Mouse (Mus musculus) heart, postnatal 4 days (tissue): ENCODE results near the gene Slc24a5. TPM values are rescaled to one million over a fixed set of nuclear protein-coding genes. Genes with fewer than 3 reads are reported as not detected.
"Not testable (repeated sequence)": the region's sequence is repeated elsewhere in the genome, so short reads cannot be mapped to it uniquely, and the experiment has no call there.

Experiments
- DNase-seq: peaks from one replicate; pipeline ENCODE4 v3.0.0; 2021
- total RNA-seq, 2 experiments: library from RNA; stranded (reverse); gene quantifications; 2 replicates each; pipeline ENCODE4 v1.2.3; 2021

Gene Slc24a5
- total RNA-seq: under 1 TPM; 0.43 to 0.71 TPM

- peak; percentile 37 for DNase-seq
Measured at GRCm38 (mm10) chr2:125067894-125068293, at the start of gene Slc24a5. Gene Slc24a5 (plus strand): TSS chr2:125068124.

- DNase-seq: peak; percentile 12
Measured at GRCm38 (mm10) chr2:125024386-125024785, 43.5 kb upstream of the Slc24a5 start.

- no peak for DNase-seq
Measured at GRCm38 (mm10) chr2:125026358-125027000, 41.4 kb upstream of the Slc24a5 start.

- no peak for DNase-seq
Measured at GRCm38 (mm10) chr2:125030591-125030990, 37.3 kb upstream of the Slc24a5 start.

- DNase-seq: no peak
Measured at GRCm38 (mm10) chr2:125031111-125031510, 36.8 kb upstream of the Slc24a5 start.

- no peak for DNase-seq
Measured at GRCm38 (mm10) chr2:125031562-125032257, 36.2 kb upstream of the Slc24a5 start.

- no peak for DNase-seq
Measured at GRCm38 (mm10) chr2:125032258-125032973, 35.5 kb upstream of the Slc24a5 start.

- DNase-seq: no peak
Measured at GRCm38 (mm10) chr2:125033042-125033743, 34.7 kb upstream of the Slc24a5 start.

GRCm38 (mm10) chr2:125055316-125055903 lies 12.5 kb upstream of the Slc24a5 start:
- no peak for DNase-seq

- DNase-seq: peak; percentile 21
Measured at GRCm38 (mm10) chr2:125057250-125057815, 10.6 kb upstream of the Slc24a5 start.

- DNase-seq: no peak
Measured at GRCm38 (mm10) chr2:125061451-125061850, 6.5 kb upstream of the Slc24a5 start.

- DNase-seq: no peak
Measured at GRCm38 (mm10) chr2:125062944-125063343, 5.0 kb upstream of the Slc24a5 start.

- no peak for DNase-seq
Measured at GRCm38 (mm10) chr2:125067373-125067772, 551 bp upstream of the Slc24a5 start.

- DNase-seq: no peak
Measured at GRCm38 (mm10) chr2:125068696-125069095, 772 bp downstream of the Slc24a5 start.

- DNase-seq: peak; percentile 18
Measured at GRCm38 (mm10) chr2:125073056-125073780, 5.3 kb downstream of the Slc24a5 start.

- DNase-seq: no peak
Measured at GRCm38 (mm10) chr2:125083879-125084278, 16.0 kb downstream of the Slc24a5 start.

GRCm38 (mm10) chr2:125088757-125089156 lies 20.8 kb downstream of the Slc24a5 start:
- DNase-seq: no peak

GRCm38 (mm10) chr2:125092123-125092522 lies 24.2 kb downstream of the Slc24a5 start:
- not testable (repeated sequence) for DNase-seq

GRCm38 (mm10) chr2:125104491-125104890 lies 36.6 kb downstream of the Slc24a5 start:
- not testable (repeated sequence) for DNase-seq

GRCm38 (mm10) chr2:125106536-125106935 lies 38.6 kb downstream of the Slc24a5 start:
- DNase-seq: not testable (repeated sequence)
